14 mouse cellular contexts compared by ENCODE assay signal in the genomic region with DNA sequence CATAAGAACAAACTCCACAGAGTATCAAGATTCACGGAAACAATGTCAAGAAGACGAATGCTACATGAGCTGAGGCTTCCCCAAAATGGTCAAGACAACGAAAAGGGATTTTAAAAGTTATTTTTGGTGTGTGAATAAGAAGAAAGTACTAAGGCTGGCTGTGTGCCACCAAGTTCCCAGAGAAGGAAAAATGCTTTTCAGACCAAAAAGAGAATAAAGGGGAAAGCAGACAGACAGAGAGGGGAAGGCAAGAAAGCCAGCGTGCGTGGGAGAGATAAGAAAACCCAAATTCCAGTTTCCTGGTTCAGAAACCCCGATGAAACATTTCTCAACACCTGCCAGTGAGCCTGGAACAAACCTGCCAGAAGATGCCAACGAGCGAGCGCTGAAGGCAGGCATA. TPM values are rescaled to one million over a fixed set of nuclear protein-coding genes. Genes with fewer than 3 reads are reported as not detected.
A peak's percentile ranks its signal among the peaks of the same experiment; 100 is the strongest.
DNase-seq lines count a peak whose midpoint lies in the region; ATAC-seq and TF ChIP-seq lines count a peak whose summit lies in the region.
"Had no signal": no experiment of that assay in that cellular context is flagged by ENCODE, and none has a peak within 500 bp of the region (broad histone marks: within the 10 kb centered on the region; RNA-seq: fewer than 3 reads in every experiment).

No protein-coding gene starts in this region.

- peaks cover 12% of the 10 kb centered on the region for H3K36me3 ChIP-seq in stomach, postnatal 0 days (ENCODE audit: control insufficient read depth, insufficient read depth, low read length)

- no peak for TF ChIP-seq EP300 in stomach, postnatal 0 days (optimal IDR thresholded peaks at IDR 0.05)

- TF ChIP-seq CTCF in gastrocnemius, adult 2 months (IDR thresholded peaks at IDR 0.05) = no peak
- no peak for TF ChIP-seq CTCF in stomach, postnatal 0 days (IDR thresholded peaks at IDR 0.05; ENCODE audit: low read depth)

- H3K9me3 ChIP-seq in stomach, postnatal 0 days (ENCODE audit: control insufficient read depth, low read length) = no peaks in the 10 kb centered on the region
- H3K9me3 ChIP-seq: limb, embryonic 12.5 days had no signal

- peaks cover 18% of the 10 kb centered on the region; the same call in 1 of the 2 replicates for H3K4me1 ChIP-seq in stomach, postnatal 0 days (replicated peaks; ENCODE audit: control insufficient read depth, insufficient read depth)

- no peak overlapping the region for H3K4me2 ChIP-seq in stomach, postnatal 0 days (replicated peaks; ENCODE audit: low read depth)
- H3K4me2 ChIP-seq: hindbrain, embryonic 14.5 days; limb, embryonic 12.5 days had no signal

- no peak overlapping the region for H3K4me3 ChIP-seq in gastrocnemius, adult 2 months
- H3K4me3 ChIP-seq in stomach, postnatal 0 days (ENCODE audit: low read depth, low read length) = no peak overlapping the region
- H3K4me3 ChIP-seq: erythroblast, embryonic 14.5 days; limb, embryonic 12.5 days had no signal

- ATAC-seq in stomach, postnatal 0 days (ENCODE audit: low FRiP score, low TSS enrichment) = no peak

- peak overlapping the region; percentile 60; the same call in 1 of the 2 replicates for H3K27ac ChIP-seq in gastrocnemius, adult 2 months
- peak overlapping the region; percentile 81 for H3K27ac ChIP-seq in stomach, postnatal 0 days (replicated peaks)
- H3K27ac ChIP-seq: hindbrain, embryonic 14.5 days; limb, embryonic 12.5 days had no signal

- H3K9ac ChIP-seq in stomach, postnatal 0 days (ENCODE audit: low read length) = no peak overlapping the region
- H3K9ac ChIP-seq: hindbrain, embryonic 14.5 days; limb, embryonic 12.5 days had no signal

- intact Hi-C loops in gastrocnemius, adult 2 months (cut with DNase I) = no loop called here

- WGBS in stomach, postnatal 0 days = 41% methylated on average over 9 of the region's 9 CpGs

- H3K27me3 ChIP-seq in stomach, postnatal 0 days (ENCODE audit: control insufficient read depth, insufficient read depth, low read length) = no peaks in the 10 kb centered on the region
- H3K27me3 ChIP-seq: limb, embryonic 12.5 days had no signal

- DNase-seq in gastrocnemius, adult 2 months = no peak
- DNase-seq in gastrocnemius, adult 18-20 months (ENCODE audit: low spot score) = no peak
- DNase-seq in left cerebral cortex, adult 18-20 months (ENCODE audit: low spot score in 2 of 2) = peak; percentile 40 to 45
- no peak for DNase-seq in left cerebral cortex, adult 11 months (ENCODE audit: low spot score)
- DNase-seq in right cerebral cortex, adult 2 months (ENCODE audit: low spot score in 2 of 2) = peak; percentile 54 to 58
- DNase-seq in right cerebral cortex, postnatal 36 days (ENCODE audit: low spot score in 2 of 2) = no peak
- DNase-seq in stomach, postnatal 0 days (ENCODE audit: low spot score) = no peak
- no peak for DNase-seq in cerebellum, postnatal 14 days
- DNase-seq: adrenal gland, postnatal 36 days; cerebellum, adult 11 months; kidney, postnatal 14 days had no signal

RNA-seq across cellular contexts. Expression of a gene that starts 50.4 kb away (rescaled TPM):
- total RNA-seq in gastrocnemius, adult 2 months (2021) = 10 to 100 TPM; 16.4 to 18.0 TPM
- 10 to 100 TPM; 10.9 to 13.4 TPM for total RNA-seq in gastrocnemius, adult 18-20 months (2021)
- total RNA-seq in left cerebral cortex, adult 18-20 months (2021) = 10 to 100 TPM; 60.8 to 75.9 TPM
- 21.4 and 22.7 TPM in 2 replicates for polyA plus RNA-seq in stomach, postnatal 0 days (2015; fragmentation: Nextera tagmentation; extraction: Ambion mirVana)

RNA-seq across cellular contexts. Expression of a gene that starts 59.6 kb away (rescaled TPM):
- total RNA-seq in gastrocnemius, adult 2 months (2021) = 100 to 1,000 TPM; 245 to 263 TPM
- total RNA-seq in gastrocnemius, adult 18-20 months (2021) = 100 to 1,000 TPM; 249 to 275 TPM
- total RNA-seq in left cerebral cortex, adult 18-20 months (2021) = 10 to 100 TPM; 49.3 to 49.5 TPM
- 156 and 162 TPM in 2 replicates for polyA plus RNA-seq in stomach, postnatal 0 days (2015; fragmentation: Nextera tagmentation; extraction: Ambion mirVana)

Comparison
In these comparisons a context has a peak if more than half of its experiments do, and no peak if none do; other contexts are left out.
1. DNase-seq: peak in left cerebral cortex, adult 18-20 months (2 of 2) and right cerebral cortex, adult 2 months (2 of 2); none in gastrocnemius, adult 2 months (single experiment), gastrocnemius, adult 18-20 months (single experiment), left cerebral cortex, adult 11 months (single experiment), right cerebral cortex, postnatal 36 days (0 of 2), stomach, postnatal 0 days (single experiment) and cerebellum, postnatal 14 days (0 of 2).
2. RNA of a gene that starts 59.6 kb away (total RNA-seq): 249 to 275 TPM in gastrocnemius, adult 18-20 months and 245 to 263 TPM in gastrocnemius, adult 2 months; 49.3 to 49.5 TPM in left cerebral cortex, adult 18-20 months; every median in the first group is over 4 times any median in the second.